Mouse (Mus musculus) brain, adult 2 months (tissue): ENCODE data around the gene Nr0b1.

Experiments
- DNase-seq: peaks from one replicate; pipeline ENCODE4 v3.0.0; 2011; ENCODE audit warnings: low read depth, low spot score

Gene Nr0b1

DNA sequence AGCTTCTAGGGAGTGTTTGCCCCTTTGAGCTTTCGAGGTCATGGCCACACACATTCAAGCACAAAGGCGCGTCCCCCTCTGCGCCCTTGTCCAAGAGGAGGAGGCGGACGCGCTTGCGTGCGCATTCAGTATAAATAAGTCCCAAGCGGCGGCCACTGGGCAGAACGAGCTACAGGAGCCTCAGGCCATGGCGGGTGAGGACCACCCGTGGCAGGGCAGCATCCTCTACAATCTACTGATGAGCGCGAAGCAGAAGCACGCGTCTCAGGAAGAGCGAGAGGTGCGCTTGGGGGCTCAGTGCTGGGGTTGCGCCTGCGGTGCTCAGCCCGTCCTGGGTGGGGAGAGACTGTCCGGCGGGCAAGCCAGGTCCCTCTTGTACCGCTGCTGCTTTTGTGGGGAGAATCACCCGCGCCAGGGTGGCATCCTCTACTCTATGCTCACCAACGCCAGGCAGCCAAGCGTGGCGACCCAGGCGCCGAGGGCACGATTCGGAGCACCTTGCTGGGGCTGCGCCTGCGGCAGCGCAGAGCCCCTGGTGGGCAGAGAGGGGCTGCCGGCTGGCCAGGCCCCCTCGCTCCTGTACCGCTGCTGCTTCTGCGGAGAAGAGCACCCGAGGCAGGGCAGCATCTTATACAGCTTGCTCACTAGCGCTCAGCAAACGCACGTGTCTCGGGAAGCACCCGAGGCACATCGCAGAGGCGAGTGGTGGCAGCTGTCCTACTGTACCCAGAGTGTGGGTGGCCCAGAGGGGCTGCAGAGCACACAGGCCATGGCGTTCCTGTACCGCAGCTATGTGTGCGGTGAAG, at the start of gene Nr0b1:
Gene Nr0b1 (plus strand): TSS at position 151 of the 806 bp plus-strand sequence.
- DNase-seq = peak; percentile 1

DNA sequence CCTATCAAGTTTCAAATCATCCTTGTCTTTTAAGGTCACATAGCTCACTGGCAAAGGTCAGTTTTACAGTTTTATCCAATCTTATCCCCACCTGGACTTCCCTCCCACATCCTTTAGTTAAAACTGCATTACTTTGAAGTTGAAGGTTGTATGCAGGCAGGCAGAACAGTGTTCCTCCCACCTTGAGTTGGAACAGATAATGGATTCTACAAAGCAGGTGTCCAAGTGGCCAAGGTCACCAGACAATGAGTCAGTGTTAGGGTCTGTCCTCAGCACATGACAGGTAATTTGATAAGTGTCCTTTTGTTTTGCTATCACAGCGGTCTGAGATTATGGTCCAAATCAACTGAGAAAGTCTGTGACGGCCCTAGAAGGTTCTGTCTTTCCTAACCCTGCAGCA, 4.3 kb upstream of the Nr0b1 start:
- no peak for DNase-seq

DNA sequence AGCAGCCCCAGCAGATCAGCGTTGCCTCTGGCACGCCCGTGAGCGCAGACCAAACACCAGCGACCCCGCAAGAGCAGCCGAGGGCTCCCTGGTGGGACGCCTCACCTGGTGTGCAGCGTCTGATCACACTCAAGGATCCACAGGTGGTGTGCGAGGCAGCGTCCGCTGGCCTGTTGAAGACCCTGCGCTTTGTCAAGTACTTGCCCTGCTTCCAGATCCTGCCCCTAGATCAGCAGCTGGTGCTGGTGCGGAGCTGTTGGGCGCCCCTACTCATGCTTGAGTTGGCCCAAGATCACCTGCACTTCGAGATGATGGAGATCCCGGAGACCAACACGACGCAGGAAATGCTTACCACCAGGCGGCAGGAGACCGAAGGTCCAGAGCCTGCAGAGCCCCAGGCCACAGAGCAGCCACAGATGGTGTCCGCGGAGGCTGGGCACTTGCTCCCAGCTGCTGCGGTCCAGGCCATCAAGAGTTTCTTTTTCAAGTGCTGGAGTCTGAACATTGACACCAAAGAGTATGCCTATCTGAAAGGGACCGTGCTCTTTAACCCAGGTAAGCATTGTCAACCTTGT, 943 bp downstream of the Nr0b1 start:
- DNase-seq = no peak

DNA sequence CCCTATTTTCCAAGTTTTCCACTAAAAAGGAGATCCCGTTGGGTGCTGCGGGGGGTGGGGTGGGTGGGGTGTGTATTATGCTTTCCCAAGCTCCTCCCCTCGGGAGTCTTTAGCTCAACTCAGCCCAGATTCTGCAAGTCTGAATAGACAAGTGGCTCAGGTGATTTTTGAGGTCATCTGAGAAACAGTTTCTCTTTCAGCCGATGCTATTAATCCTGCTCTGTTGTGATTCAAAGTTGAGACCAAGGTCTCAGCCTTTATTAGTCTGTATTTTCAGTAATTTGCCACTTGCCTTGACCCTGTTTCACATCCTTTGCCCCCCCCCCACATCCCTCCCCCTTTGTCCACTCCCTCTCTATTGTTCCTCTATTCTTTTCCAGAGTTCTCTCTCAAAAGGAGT, 1.8 kb downstream of the Nr0b1 start:
- DNase-seq = no peak

DNA sequence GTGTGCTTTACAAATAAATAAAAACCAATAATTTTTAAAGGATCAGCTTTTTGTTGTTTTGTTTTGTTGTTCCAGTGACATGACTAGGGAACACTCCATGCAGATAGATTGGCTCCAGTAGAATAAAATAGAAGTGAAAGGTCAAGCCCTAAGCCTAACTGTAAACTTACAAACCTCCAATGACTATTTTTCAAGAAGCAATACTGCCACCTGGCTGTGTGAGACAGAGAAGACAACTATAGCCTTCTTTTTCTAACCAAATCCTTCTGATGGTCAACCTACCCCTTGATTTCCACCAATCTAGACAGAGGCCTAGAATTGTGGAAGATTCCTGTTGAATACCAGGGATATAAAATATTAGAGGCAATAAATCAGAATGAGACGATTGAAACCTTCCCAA, 45.7 kb downstream of the Nr0b1 start:
- DNase-seq = peak; percentile 0
